Mouse (Mus musculus) limb, embryonic 13.5 days (tissue): Measurements from ENCODE around the gene Agk. TPM values are rescaled to one million over a fixed set of nuclear protein-coding genes. Genes with fewer than 3 reads are reported as not detected.
A peak's percentile ranks its signal among the peaks of the same experiment; 100 is the strongest.

ENCODE experiments used
- ATAC-seq: fragments of 200-750 bp; cut with Nextera tagmentation; 2 replicates; pipeline ENCODE4 v1.8.0; 2017; ENCODE audit warnings: low read depth, moderate number of reproducible peaks, moderate TSS enrichment; ENCODE audit not compliant: low FRiP score
- H3K27ac ChIP-seq: fragments of 300-500 bp; sonication (generic); 2 replicates; pipeline ENCODE4 v1.5.1; 2015; ENCODE audit warnings: inconsistent platforms, mild to moderate bottlenecking, moderate library complexity
- H3K27me3 ChIP-seq: fragments of 300-500 bp; sonication (generic); 2 replicates; pipeline ENCODE4 v1.6.1; 2015; ENCODE audit warnings: mild to moderate bottlenecking, inconsistent platforms
- H3K36me3 ChIP-seq: fragments of 300-500 bp; sonication (generic); 2 replicates; pipeline ENCODE4 v1.6.1; 2015; ENCODE audit warnings: inconsistent platforms, mild to moderate bottlenecking, moderate library complexity
- H3K4me1 ChIP-seq: fragments of 300-500 bp; sonication (generic); 2 replicates; pipeline ENCODE4 v1.6.1; 2015; ENCODE audit warnings: inconsistent platforms
- H3K4me2 ChIP-seq: fragments of 300-500 bp; sonication (generic); replicated peaks from 2 replicates; pipeline ENCODE4 v1.6.1; 2015; ENCODE audit warnings: inconsistent platforms, mild to moderate bottlenecking, moderate library complexity
- H3K4me3 ChIP-seq: fragments of 300-500 bp; sonication (generic); 2 replicates; pipeline ENCODE4 v1.5.1; 2015; ENCODE audit warnings: moderate library complexity, mild to moderate bottlenecking, inconsistent platforms
- H3K9ac ChIP-seq: fragments of 300-500 bp; sonication (generic); 2 replicates; pipeline ENCODE4 v1.6.1; 2015; ENCODE audit warnings: mild to moderate bottlenecking, inconsistent platforms
- H3K9me3 ChIP-seq: fragments of 300-500 bp; sonication (generic); 2 replicates; pipeline ENCODE4 v1.6.1; 2016; ENCODE audit warnings: inconsistent platforms
- WGBS: fragments of 180-500 bp; shearing (Covaris S2); methylation state at CpG from one replicate; pipeline ENCODE4 v1.1.7; 2015; 5-methylcytosine and 5-hydroxymethylcytosine counted together
- polyA plus RNA-seq: library from polyadenylated mRNA; unstranded; fragments of >200 nt; fragmentation: Nextera tagmentation; extraction: Ambion mirVana; gene quantifications from 2 replicates; pipeline ENCODE4 v1.2.1, GENCODE M21; 2015

The Agk gene
- polyA plus RNA-seq, 1 experiment from 2014 or later, result 46.9 TPM

DNA sequence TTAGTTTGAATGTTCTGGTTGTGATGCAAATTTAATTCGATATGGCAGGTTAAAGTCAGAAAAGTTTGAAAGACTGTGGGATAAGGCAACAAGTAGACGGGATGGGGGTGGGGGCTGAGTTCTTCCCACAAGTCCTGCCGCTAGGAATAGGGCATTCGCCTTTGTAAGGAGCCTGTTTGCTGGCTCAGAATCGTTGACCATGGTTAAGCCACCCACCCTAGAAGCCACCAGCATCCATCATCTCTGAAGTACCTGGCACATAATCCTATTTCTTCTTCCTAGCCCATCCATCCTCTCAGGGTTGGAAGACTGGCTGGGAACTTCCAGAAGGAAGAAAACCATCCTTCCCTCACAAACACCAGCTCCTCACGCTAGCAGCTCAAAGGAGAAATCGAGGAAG, 109.7 kb downstream of the Agk start:
- Histone ChIP-seq H3K4me1 (peaks cover 22% of the 10 kb centered on the region), H3K9me3 (no peaks in the 10 kb centered on the region), H3K36me3 (no peaks in the 10 kb centered on the region), H3K27me3 (peaks cover 18% of the 10 kb centered on the region), H3K4me3 (peak overlapping the region; percentile 78), H3K27ac (no peak overlapping the region), H3K4me2 (peak overlapping the region; percentile 89), H3K9ac (peak overlapping the region; percentile 86)
- WGBS, result 9% methylated on average over 7 of the region's 7 CpGs
- no peak for ATAC-seq

DNA sequence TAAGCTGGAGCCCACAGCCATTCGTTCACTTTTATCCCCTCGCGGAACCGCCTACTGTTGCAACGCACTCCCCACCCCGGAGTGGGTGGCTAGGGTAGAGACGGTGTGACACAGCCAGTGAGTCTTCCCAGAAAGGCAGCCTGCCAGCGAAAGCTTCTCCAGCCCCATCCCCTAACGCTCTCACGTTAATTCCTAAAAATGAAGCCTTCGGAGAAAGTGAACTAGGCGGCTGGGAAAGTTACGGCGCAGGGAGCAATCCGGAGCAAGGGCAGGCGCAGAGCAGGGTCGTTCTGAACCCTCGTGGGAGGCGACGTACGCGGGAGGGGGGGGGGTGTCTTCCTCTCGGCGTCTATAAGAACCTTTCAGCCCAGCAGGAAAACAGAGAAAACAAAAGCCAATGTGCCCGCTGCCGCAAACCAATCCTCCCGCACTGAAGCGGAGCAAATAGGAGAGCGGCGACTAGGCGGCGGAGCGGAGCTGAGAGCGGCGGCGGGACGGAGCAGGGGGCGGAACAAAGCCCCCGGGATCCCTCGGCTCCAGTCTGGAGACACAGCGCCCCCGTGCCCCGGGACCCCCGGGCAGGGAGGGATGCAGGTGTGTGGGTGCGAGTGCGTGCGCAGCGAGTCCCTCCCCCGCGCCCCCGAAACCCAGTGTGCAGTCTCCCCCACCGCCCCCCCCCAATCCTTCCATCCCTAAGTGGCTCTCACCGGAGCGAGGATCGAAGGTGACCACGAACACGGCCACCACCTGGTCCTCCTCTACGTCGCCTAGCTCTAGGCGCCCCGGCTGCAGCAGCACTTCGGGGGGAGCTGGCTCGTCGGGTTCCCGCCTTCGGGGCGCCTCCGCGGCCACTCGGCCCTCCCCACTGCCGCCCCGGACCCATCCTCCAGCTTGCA, 110.4 kb downstream of the Agk start:
- peak; percentile 73 for ATAC-seq
- H3K9me3 ChIP-seq, result no peaks in the 10 kb centered on the region
- H3K27ac ChIP-seq, result peak overlapping the region; percentile 39; the same call in 1 of the 2 replicates
- H3K9ac ChIP-seq, result peak overlapping the region; percentile 86
- peak overlapping the region; percentile 89 for H3K4me2 ChIP-seq
- peaks cover 22% of the 10 kb centered on the region for H3K4me1 ChIP-seq
- under 1% methylated on average over 69 of the region's 72 CpGs for WGBS
- no peaks in the 10 kb centered on the region for H3K36me3 ChIP-seq
- H3K4me3 ChIP-seq, result peak overlapping the region; percentile 78
- H3K27me3 ChIP-seq, result peaks cover 24% of the 10 kb centered on the region

DNA sequence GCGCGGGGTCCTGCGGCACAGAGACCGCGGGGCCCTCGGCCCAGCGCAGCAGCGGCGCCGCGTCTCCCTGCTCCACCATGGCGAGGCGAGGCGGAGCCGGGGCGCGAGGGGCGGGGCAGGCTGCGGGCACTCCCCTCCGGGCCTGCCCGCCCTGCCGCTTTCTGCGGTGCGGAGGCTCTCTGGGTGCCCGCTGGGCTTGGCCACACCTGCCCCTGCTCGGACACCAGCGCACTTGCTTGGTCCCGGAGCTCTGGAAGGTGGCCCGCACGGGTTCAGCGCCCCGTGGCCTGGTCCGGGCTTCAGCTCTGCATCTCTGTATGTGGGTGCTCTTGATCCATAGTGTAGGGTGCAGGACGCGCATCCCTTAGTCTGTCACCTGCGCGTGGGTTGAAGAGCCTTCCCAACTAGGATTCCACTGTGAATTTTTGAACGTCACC, 111.1 kb downstream of the Agk start, which contains the start of gene E330009J07Rik:
E330009J07Rik (minus strand) TSS at position 89 of the 437 bp plus-strand sequence.
- under 1% methylated on average over 32 of the region's 38 CpGs for WGBS
- ATAC-seq, result peak; percentile 92
- H3K36me3 ChIP-seq, result no peaks in the 10 kb centered on the region
- peak within 1 kb of the TSS; percentile 78 for H3K4me3 ChIP-seq
- H3K9me3 ChIP-seq, result no peaks in the 10 kb centered on the region
- peak within 1 kb of the TSS; percentile 39; the same call in 1 of the 2 replicates for H3K27ac ChIP-seq
- H3K9ac ChIP-seq, result peak within 1 kb of the TSS; percentile 86
- peaks cover 18% of the 10 kb centered on the region for H3K4me1 ChIP-seq
- H3K27me3 ChIP-seq, result peaks cover 28% of the 10 kb centered on the region
- peak within 1 kb of the TSS; percentile 89 for H3K4me2 ChIP-seq

- 75% methylated on average over 5 of the region's 5 CpGs for WGBS
- no peak within 1 kb of the TSS for H3K9ac ChIP-seq
- peaks cover 40% of the 10 kb centered on the region for H3K27me3 ChIP-seq
- no peak for ATAC-seq
- H3K27ac ChIP-seq, result no peak within 1 kb of the TSS
- no peaks in the 10 kb centered on the region for H3K9me3 ChIP-seq
- no peak within 1 kb of the TSS for H3K4me2 ChIP-seq
- H3K4me3 ChIP-seq, result no peak within 1 kb of the TSS
- H3K36me3 ChIP-seq, result no peaks in the 10 kb centered on the region
- peaks cover 9% of the 10 kb centered on the region for H3K4me1 ChIP-seq
Observed at GRCm38 (mm10) chr6:40438936-40439335, 114.0 kb downstream of the Agk start, which contains the start of gene Wee2. Gene Wee2, plus strand, starts transcription at chr6:40439088.

DNA sequence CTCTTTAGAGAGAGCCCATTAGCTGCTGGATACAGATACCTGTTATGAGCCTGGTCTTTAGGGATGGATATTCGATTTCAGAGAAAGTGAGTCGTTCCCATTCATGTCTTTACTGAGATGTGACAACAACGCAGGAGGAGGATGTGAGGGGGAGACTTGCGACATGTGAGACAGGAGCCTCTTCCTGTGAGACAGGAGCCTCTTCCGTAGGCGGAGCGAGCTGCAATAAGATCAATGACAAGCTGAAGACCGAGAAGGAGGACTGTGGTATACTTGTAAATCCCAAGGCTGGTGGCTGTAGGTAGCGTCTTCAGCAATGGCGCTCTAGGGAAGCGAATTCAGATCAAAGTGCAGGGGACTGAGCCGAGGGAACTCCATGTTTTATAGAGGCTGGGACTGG, 114.8 kb downstream of the Agk start:
- WGBS, result 36% methylated on average over 12 of the region's 12 CpGs
- Histone ChIP-seq H3K27ac (no peak overlapping the region), H3K4me3 (no peak overlapping the region), H3K4me1 (peaks cover 2% of the 10 kb centered on the region), H3K9ac (no peak overlapping the region), H3K36me3 (no peaks in the 10 kb centered on the region), H3K4me2 (no peak overlapping the region), H3K27me3 (peaks cover 40% of the 10 kb centered on the region), H3K9me3 (no peaks in the 10 kb centered on the region)
- no peak for ATAC-seq

DNA sequence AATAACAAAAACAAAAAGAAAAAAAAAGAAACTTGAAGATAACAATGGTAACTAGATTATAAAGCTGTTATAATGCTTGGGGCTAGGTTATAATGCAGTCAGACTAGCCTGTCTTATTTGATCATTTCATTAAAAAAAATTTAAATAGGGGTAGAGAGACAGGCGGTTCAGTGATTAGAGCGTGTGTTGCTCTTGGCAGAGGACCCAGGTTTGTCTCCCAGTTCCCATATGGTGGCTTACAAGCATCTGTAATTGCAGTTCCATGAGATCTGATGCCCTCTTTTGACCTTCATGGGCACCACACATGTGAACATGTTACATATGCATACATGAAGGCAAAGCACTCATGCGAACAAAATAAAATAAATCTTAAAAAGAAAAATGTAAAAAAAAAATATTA, 116.3 kb downstream of the Agk start:
- Histone ChIP-seq H3K27ac (no peak overlapping the region), H3K4me3 (no peak overlapping the region), H3K27me3 (peaks cover 40% of the 10 kb centered on the region), H3K4me2 (no peak overlapping the region), H3K4me1 (no peaks in the 10 kb centered on the region), H3K9me3 (no peaks in the 10 kb centered on the region), H3K9ac (no peak overlapping the region), H3K36me3 (no peaks in the 10 kb centered on the region)
- no peak for ATAC-seq
- WGBS, result 70% methylated on average over 3 of the region's 3 CpGs

GRCm38 (mm10) chr6:40441755-40442154, 116.8 kb downstream of the Agk start:
- no peaks in the 10 kb centered on the region for H3K4me1 ChIP-seq
- no peak overlapping the region for H3K27ac ChIP-seq
- no peak overlapping the region for H3K9ac ChIP-seq
- no peaks in the 10 kb centered on the region for H3K9me3 ChIP-seq
- H3K4me3 ChIP-seq, result no peak overlapping the region
- peaks cover 40% of the 10 kb centered on the region for H3K27me3 ChIP-seq
- ATAC-seq, result no peak
- no peaks in the 10 kb centered on the region for H3K36me3 ChIP-seq
- WGBS, result 28% methylated on average over 3 of the region's 3 CpGs
- H3K4me2 ChIP-seq, result no peak overlapping the region

DNA sequence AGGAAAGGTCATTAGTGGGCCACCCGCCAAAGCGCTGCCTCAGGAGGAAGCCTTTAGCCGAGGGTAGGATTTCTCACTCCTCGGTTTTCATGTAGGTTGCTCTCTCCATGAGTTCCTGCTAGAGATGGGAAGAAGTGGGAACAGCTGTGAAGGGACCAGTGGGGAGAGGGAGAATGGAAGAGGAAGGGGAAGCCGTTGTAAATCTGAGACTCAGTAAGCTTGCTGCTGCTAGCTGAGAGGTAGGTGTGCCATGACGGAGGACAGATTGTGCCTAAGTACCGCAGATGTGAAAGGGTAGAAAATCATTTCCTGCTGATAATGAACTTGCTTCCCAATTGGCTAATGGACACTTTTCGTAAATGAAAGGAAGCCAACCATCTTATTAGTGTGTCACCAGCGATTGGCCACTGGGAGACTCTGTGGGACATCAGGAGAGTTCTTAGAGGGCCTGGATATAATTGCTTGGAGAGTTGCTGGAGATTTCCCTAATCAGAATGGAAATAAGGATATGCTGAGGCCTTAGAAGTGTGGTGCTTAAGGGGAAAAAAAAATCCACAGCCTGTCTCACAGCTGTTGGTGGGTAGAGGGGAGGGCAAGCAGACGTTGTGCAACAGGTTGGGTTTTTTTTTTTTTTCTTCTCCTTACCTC, 118.4 kb downstream of the Agk start:
- no peak overlapping the region for H3K27ac ChIP-seq

More for the DNA sequence above, 118.4 kb downstream of the Agk start:
- Histone ChIP-seq H3K27me3 (peaks cover 33% of the 10 kb centered on the region), H3K9me3 (no peaks in the 10 kb centered on the region), H3K4me2 (no peak overlapping the region), H3K4me3 (no peak overlapping the region), H3K4me1 (no peaks in the 10 kb centered on the region), H3K36me3 (no peaks in the 10 kb centered on the region), H3K9ac (no peak overlapping the region)
- WGBS, result 11% methylated on average over 10 of the region's 10 CpGs
- ATAC-seq, result no peak

Other genes starting within 250 kb of the Agk start
- gene E330009J07Rik, start 111.0 kb downstream of the Agk start, polyA plus RNA-seq, result 9.3 and 10.1 TPM in 2 replicates
- gene Wee2, start 113.9 kb downstream of the Agk start, polyA plus RNA-seq, result not detected in 2 replicates
- gene Ssbp1, start 146.2 kb downstream of the Agk start, polyA plus RNA-seq, result 180 and 194 TPM in 2 replicates
- gene Tas2r137, start 166.1 kb downstream of the Agk start, polyA plus RNA-seq, result not detected in 2 replicates
- not detected in 2 replicates for gene Tas2r108, start 168.4 kb downstream of the Agk start, polyA plus RNA-seq
- gene Prss37, start 194.3 kb downstream of the Agk start, polyA plus RNA-seq, result not detected in 2 replicates
- 0.03 and 0.04 TPM in 2 replicates for gene Olfr461, start 229.9 kb downstream of the Agk start, polyA plus RNA-seq
- not detected in 2 replicates for gene Olfr460, start 244.3 kb downstream of the Agk start, polyA plus RNA-seq